Mouse (Mus musculus) induced T-regulatory cell, adult 2 months (primary cell): Measurements from ENCODE around the gene 2210010C04Rik.

ENCODE experiments used
- DNase-seq: peaks from one replicate; pipeline ENCODE4 v3.0.0-alpha.2; 2012; ENCODE audit warnings: low read depth

Gene 2210010C04Rik

DNA sequence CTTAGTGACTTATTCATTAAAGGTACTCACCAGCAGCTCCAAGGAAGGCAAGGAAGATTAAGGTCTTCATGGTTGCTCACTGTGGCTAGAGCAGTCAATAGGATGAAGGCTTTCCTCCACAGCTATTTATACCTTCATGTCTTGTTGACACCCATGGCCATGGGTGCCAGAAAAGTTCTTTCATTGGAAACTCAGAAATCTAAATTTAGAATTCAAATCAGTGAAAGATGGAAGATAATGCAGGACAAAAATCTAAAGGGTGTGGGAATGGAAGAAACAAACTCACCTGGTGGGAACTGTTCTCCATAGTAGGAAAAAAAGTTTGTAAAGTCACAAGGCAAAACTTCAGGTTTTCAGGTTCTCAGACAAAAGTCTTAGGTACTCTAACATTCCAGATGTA is at the start of gene 2210010C04Rik:
Gene 2210010C04Rik, minus strand, starts transcription at position 101 of the 400 bp plus-strand sequence.
- no peak for DNase-seq

- DNase-seq = no peak
Observed at GRCm38 (mm10) chr6:41080121-41080520, 44.8 kb upstream of the 2210010C04Rik start.

DNA sequence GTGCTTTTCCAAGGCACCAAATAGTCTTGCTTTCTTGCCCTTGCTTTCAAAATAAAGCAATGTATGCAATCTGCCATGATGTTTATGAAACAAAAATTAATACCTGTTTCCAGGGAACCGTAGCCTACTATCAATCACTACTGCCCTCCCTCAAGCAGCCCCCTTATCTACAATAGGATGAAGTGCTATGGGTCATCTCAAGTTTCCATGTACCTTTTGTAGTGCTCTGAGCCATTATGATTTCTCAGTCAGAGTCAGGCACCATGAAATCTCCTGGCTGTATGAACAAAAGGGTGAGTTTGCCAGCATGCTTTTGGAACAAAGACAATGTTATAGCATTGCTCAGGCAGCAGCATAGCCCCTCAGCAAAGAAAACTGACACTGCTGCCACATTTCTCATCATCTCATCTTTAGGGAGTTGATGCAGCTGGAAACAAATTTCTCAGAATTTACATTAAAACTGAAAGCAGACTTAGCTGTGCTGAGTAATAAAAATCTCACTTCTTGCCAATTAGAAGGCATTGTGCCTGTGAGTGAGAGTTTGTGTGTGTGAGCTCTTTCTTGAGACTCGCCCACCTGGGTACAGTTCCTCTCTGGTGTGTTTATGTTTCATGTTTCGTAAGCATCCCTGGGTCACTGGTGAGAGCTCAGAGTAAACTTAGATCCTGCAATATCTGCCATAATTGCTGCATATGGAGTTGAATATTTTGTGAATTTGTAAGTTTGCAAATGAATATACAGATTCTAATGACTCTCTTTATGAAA is 43.4 kb upstream of the 2210010C04Rik start:
- DNase-seq = no peak

DNA sequence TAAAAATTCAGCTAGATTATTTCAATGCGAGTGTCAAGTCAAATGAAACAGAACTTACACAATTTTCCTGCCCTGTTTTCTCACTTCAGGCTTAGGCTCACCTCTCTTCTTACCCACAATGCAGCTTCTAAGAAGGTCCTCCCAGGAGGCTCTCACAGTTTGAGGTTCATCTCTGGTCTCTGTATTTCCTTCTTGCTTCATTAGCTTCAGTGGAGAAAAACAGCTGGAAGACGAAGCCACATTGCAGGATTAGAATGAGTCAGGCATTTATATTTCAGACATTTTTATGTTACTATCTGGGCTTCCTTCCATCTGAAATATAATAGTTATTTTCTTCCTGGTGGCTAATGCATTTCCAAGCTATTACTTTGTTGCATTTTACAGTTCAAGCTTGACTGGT is 40.4 kb upstream of the 2210010C04Rik start:
- DNase-seq = no peak

DNA sequence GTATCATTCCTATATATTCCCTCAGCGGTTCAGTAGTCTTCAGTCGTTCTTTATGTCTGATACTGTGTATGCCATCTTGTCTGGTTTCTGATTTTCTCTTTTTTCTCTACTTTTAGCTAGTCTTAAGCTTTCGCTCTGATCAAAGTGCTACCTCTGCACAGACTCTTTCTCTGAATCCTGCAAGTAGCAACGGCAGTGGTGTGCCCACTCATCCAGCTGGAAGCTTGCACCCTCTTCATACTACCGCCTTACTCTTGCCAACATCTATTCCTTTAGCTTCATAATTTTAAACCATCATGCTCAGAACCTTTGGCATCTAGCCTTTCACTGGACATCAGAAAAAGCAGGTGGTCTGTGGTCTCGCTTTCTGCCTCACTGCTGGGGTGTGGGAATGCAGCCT is 28.0 kb upstream of the 2210010C04Rik start:
- no peak for DNase-seq

DNA sequence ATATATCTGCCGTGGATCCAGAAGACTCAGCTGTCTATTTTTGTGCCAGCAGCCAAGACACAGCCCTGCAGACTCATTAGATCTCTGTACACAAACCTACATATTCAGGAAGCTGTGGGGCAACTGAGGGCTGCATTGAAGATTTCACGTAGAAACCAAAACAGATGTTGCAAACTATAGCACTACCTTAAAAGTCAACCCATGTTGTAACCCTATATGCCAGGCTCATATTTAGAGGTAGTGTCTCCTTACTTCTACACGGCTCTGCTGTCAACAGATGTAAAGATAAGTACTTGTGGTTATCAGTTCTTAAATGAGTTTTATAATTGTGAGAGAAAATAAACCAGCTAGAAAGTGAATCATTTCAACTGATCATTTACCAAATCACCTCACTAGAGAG is 27.4 kb upstream of the 2210010C04Rik start:
- DNase-seq = peak; percentile 62

GRCm38 (mm10) chr6:41062081-41062480 is 26.8 kb upstream of the 2210010C04Rik start:
- DNase-seq = peak; percentile 56

GRCm38 (mm10) chr6:41061085-41061484 is 25.8 kb upstream of the 2210010C04Rik start:
- peak; percentile 75 for DNase-seq

GRCm38 (mm10) chr6:41057653-41058052 is 22.3 kb upstream of the 2210010C04Rik start:
- DNase-seq = no peak

DNA sequence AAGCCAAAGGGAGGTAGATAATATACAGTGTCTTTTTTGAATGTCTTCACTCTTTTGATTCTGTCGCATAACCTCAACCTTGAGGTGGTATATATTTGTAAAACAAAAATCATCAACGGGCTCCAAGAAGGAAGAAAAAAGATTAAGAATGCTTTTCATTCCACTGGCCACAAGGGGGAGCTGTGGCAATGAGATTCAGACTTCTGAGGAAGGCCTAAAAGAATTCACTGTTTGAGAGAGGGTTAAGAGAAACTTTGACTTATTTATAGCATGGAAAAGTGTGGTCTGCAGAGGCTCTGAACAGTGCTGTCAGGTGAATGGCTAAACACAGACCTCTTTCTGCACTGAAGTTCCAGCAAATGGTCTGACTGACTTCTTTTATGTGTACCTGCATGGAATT is 20.3 kb upstream of the 2210010C04Rik start:
- peak; percentile 81 for DNase-seq

- no peak for DNase-seq
Observed at GRCm38 (mm10) chr6:41054379-41054778, 19.1 kb upstream of the 2210010C04Rik start.

DNA sequence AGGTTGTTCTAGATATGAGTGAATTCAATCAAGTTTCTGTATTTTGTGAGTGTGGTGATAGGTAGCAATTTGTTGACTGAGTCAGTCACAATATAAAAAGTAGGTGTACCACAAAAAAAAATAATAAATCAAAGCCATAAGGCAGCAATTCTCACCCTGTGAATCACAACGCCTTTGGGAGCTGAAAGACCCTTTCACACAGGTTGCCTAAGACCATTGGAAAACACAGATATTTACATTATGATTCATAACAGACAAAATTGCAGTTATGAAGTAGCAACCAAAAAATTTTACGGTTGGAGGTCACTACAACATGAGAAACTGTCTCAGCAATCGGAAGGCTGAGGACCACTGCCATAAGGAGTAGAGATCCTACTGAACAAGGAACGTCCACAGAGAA is 16.5 kb upstream of the 2210010C04Rik start:
- DNase-seq = no peak

GRCm38 (mm10) chr6:41048602-41049001 is 13.3 kb upstream of the 2210010C04Rik start:
- DNase-seq = peak; percentile 10

GRCm38 (mm10) chr6:41047961-41048360 is 12.7 kb upstream of the 2210010C04Rik start:
- DNase-seq = peak; percentile 55

- peak; percentile 26 for DNase-seq
Observed at GRCm38 (mm10) chr6:41047202-41047601, 11.9 kb upstream of the 2210010C04Rik start.

GRCm38 (mm10) chr6:41046553-41046952 is 11.2 kb upstream of the 2210010C04Rik start:
- peak; percentile 82 for DNase-seq

- DNase-seq = no peak
Observed at GRCm38 (mm10) chr6:41044753-41045152, 9.4 kb upstream of the 2210010C04Rik start.

DNA sequence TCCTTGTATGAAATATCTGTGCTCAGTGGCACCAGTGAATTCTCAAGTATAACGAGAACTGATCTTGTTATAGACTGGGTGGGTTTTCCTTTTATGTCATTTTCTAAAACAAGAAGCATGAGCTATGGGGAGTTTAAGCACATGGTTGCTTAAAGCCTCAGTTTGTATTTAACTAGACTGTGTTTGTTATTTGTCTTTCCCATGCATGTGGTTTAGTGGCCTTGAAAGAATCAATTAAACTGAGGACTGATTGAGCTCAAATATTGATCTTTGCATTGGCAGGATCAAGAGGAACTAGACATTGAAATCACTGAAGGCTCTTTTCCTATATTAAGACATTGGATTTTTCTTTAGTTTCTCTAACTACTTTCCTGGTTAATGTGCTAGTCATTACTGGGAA is 9.0 kb upstream of the 2210010C04Rik start:
- no peak for DNase-seq

DNA sequence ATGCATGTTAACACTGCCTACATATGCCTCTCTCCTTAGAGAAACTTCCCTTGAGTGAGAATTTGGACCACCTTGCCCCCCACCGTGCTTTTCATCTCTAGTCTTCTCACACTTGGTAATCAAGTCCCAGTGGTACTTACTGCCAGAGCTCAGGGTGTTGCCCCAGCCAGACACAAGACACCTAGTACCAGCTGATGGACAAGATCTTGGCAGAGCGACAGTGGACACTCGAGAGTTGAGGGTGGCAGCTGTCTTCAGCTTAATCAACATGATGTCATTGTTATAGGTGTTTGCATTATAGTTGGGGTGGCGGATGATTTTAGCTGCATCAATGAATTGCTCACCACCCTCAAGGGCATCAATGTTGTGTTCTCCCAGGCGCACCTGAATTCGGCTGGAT is 2.5 kb downstream of the 2210010C04Rik start:
- no peak for DNase-seq

- no peak for DNase-seq
Observed at GRCm38 (mm10) chr6:41032231-41032630, 3.1 kb downstream of the 2210010C04Rik start.

GRCm38 (mm10) chr6:41030821-41031220 is 4.5 kb downstream of the 2210010C04Rik start:
- no peak for DNase-seq

GRCm38 (mm10) chr6:41027053-41027452 is 8.3 kb downstream of the 2210010C04Rik start:
- DNase-seq = no peak

GRCm38 (mm10) chr6:41025873-41026650 is 9.2 kb downstream of the 2210010C04Rik start:
- DNase-seq = no peak
